ENCODE assay signal across 7 mouse cellular contexts in the genomic region with DNA sequence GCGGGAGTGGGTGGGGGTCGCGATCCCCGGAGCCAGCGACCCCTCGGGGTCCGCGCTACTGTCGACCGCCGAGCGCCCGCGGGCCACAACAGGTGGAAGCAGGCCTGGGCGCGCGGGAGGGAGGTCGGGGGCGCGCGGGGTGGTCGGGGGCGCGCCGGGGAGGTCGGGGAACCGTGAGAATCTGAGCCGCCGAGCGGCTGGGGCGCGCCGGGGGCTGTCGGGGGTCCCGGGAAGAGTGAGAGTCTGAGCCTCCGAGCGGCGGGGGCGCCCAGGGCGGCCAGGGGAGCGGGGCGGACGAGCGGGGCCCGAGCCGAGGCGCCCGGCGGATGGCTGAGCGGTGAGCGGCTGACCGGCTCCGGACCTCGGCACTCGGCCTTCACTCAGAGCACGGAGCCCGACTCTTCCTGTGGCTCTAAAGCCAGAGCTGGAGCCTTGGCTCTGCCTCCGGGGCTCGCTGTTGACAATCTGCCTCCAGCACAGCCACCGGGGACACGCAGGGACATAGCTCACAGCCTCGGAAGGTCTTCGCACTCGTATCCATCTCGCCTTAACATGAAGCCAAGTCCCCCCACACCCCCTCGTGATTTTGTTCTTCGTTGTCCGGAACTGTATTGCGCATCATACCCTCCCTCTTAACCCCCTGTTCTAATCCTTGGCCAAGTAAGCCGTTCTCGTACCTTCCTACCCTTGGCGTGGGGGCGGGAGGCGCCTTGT. TPM values are rescaled to one million over a fixed set of nuclear protein-coding genes. Genes with fewer than 3 reads are reported as not detected.
DNase-seq lines count a peak whose midpoint lies in the region; ATAC-seq and TF ChIP-seq lines count a peak whose summit lies in the region.

No protein-coding gene starts in this region.

- H3K9ac ChIP-seq in hindbrain, postnatal 0 days (replicated peaks; ENCODE audit: low read length), result peak overlapping the region; percentile 65

- WGBS in hindbrain, postnatal 0 days, result under 1% methylated on average over 53 of the region's 74 CpGs

- H3K27ac ChIP-seq in cortical plate, adult 2 months (ENCODE audit: insufficient read depth, low read length), result peak overlapping the region; percentile 62
- peak overlapping the region; percentile 55 for H3K27ac ChIP-seq in hindbrain, postnatal 0 days

- H3K9me3 ChIP-seq in hindbrain, postnatal 0 days (ENCODE audit: low read length), result no peaks in the 10 kb centered on the region

- 0 out of 2 replicates have a peak, but pooled peaks have one; percentile 21 for TF ChIP-seq POLR2A in cortical plate, adult 2 months (IDR thresholded peaks at IDR 0.05; ENCODE audit: extremely low read depth, insufficient read depth, low read length)

- no peaks in the 10 kb centered on the region for H3K36me3 ChIP-seq in hindbrain, postnatal 0 days (ENCODE audit: insufficient read depth, low read length)

- intact Hi-C loops in left cerebral cortex, postnatal 25 days (cut with DNase I), result loop anchor here (2.0 to 5.0 kb wide), 2 partner anchors 30 to 138 kb away; no protein-coding TSS in a partner anchor

- no peak for TF ChIP-seq CTCF in cortical plate, adult 2 months (IDR thresholded peaks at IDR 0.05; ENCODE audit: extremely low read depth, insufficient read depth, low read length)
- TF ChIP-seq CTCF in hindbrain, postnatal 0 days (IDR thresholded peaks at IDR 0.05; ENCODE audit: low read depth), result no peak

- peak overlapping the region; percentile 78 for H3K4me3 ChIP-seq in cortical plate, adult 2 months (ENCODE audit: insufficient read depth, low read length)
- H3K4me3 ChIP-seq in hindbrain, postnatal 0 days (ENCODE audit: low read length), result peak overlapping the region; percentile 62

- H3K4me2 ChIP-seq in hindbrain, postnatal 0 days (ENCODE audit: low read depth, low read length), result peak overlapping the region; percentile 93

- peaks cover 10% of the 10 kb centered on the region; the same call in 1 of the 2 replicates for H3K27me3 ChIP-seq in hindbrain, postnatal 0 days (ENCODE audit: insufficient read depth, low read length)

- peaks cover 2% of the 10 kb centered on the region; the same call in 1 of the 2 replicates for H3K4me1 ChIP-seq in cortical plate, adult 2 months (ENCODE audit: control insufficient read depth, insufficient read depth, low read length)
- H3K4me1 ChIP-seq in hindbrain, postnatal 0 days (ENCODE audit: insufficient read depth, low read length), result no peaks in the 10 kb centered on the region

- peak; percentile 59 for DNase-seq in adrenal gland, postnatal 25 days
- peak; percentile 48 for DNase-seq in gastrocnemius, postnatal 10 days
- DNase-seq in hindbrain, postnatal 0 days (ENCODE audit: low spot score), result peak; percentile 51
- peak; percentile 62 to 89 for DNase-seq in left cerebral cortex, postnatal 25 days (ENCODE audit: low spot score in 2 of 2)
- DNase-seq in right cerebral cortex, postnatal 14 days, result peak; percentile 64

- peak; percentile 66 for ATAC-seq in hindbrain, postnatal 0 days
- ATAC-seq in megakaryocyte-erythroid progenitor cell, adult 5-6 weeks (replicated peaks; ENCODE audit: low FRiP score, low TSS enrichment, poor library complexity, severe bottlenecking), result peak; percentile 41; the same call in 1 of the 2 replicates

RNA-seq across cellular contexts. Expression of a gene that starts 1.0 kb away (rescaled TPM):
- 20.0 and 23.4 TPM in 2 replicates for total RNA-seq in adrenal gland, postnatal 25 days (2021)
- 86.5 and 91.4 TPM in 2 replicates for polyA plus RNA-seq in cortical plate, adult 2 months (2012; rRNA removed)
- total RNA-seq in gastrocnemius, postnatal 10 days (2021), result 1 to 10 TPM; 1.9 to 2.0 TPM
- 7.2 and 15.1 TPM in 2 replicates for total RNA-seq in hindbrain, postnatal 0 days (2014; rRNA removed)
- 6.2 and 9.4 TPM in 2 replicates for polyA plus RNA-seq in hindbrain, postnatal 0 days (2015; fragmentation: Nextera tagmentation; extraction: Ambion mirVana)
- 100 to 1,000 TPM in 1 of 2 experiments, 10 to 100 TPM in 1; 97.9 to 111 TPM for total RNA-seq in left cerebral cortex, postnatal 25 days (2021)
- total RNA-seq in megakaryocyte-erythroid progenitor cell, adult 5-6 weeks (2014; fragmentation: Nextera tagmentation), result 39.3 and 41.9 TPM in 2 replicates
- 58.8 and 64.9 TPM in 2 replicates for total RNA-seq in megakaryocyte-erythroid progenitor cell, adult 5-6 weeks (2017)

Comparison
In these comparisons a context has a peak if more than half of its experiments do, and no peak if none do; other contexts are left out.
1. Peak in every context shown above with its lines: DNase-seq, ATAC-seq, H3K4me3 ChIP-seq and H3K27ac ChIP-seq.